Mouse (Mus musculus) cerebellum, adult 8-10 months (tissue): ENCODE data around the gene Mrpl50.
"Not testable (repeated sequence)": the region's sequence is repeated elsewhere in the genome, so short reads cannot be mapped to it uniquely, and the experiment has no call there.

Experiments used
- DNase-seq: peaks from one replicate; pipeline ENCODE4 v3.0.0; 2022

Mrpl50 gene

DNA sequence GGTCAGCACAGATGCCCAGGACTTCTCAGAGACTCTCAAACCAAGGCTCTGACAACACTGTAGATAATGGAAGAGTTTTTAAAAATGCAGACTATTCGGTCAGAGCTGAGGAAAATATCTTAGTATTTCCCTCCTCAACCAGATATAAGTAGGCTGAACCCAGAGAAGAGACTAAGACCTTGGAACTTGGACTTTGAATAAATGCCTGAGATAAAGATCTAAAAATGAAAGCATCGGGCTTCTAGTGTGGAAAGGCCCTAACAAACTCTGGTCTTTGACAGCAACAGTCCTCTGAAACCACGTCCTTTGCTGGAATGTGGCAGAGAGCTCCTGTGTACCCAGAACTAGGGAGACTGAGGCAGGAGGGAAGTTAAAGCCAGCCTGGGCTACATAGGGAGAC is 14.5 kb downstream of the Mrpl50 start, which contains the start of gene Baat:
TSS of gene Baat (minus strand) at position 172 of the 400 bp plus-strand sequence.
- no peak for DNase-seq

- DNase-seq: no peak
These were observed 17.3 kb downstream of the Mrpl50 start for GRCm38 (mm10) chr4:49503563-49503962.

GRCm38 (mm10) chr4:49485934-49486650 is 34.8 kb downstream of the Mrpl50 start:
- DNase-seq: not testable (repeated sequence)

DNA sequence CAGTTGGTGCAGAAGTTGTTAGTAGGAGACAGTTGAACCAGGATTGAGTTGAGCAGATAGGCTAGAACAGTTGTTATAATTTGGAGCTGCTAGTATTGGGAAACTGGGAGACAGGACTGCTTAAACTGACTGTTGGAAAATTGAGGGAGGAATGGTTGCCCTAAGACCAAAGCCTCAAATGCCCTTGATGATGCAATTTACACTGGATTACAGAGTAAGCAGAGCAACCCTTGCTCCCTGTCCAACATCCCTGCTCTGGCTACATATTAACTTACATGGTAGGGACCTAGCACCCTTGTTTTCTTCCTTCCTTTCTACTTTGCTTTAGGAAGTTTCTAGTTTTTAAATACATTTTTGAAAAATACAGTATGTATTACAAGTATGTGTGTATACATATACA is 35.5 kb downstream of the Mrpl50 start:
- DNase-seq: no peak

GRCm38 (mm10) chr4:49480896-49481295 is 40.0 kb downstream of the Mrpl50 start:
- DNase-seq: no peak

DNA sequence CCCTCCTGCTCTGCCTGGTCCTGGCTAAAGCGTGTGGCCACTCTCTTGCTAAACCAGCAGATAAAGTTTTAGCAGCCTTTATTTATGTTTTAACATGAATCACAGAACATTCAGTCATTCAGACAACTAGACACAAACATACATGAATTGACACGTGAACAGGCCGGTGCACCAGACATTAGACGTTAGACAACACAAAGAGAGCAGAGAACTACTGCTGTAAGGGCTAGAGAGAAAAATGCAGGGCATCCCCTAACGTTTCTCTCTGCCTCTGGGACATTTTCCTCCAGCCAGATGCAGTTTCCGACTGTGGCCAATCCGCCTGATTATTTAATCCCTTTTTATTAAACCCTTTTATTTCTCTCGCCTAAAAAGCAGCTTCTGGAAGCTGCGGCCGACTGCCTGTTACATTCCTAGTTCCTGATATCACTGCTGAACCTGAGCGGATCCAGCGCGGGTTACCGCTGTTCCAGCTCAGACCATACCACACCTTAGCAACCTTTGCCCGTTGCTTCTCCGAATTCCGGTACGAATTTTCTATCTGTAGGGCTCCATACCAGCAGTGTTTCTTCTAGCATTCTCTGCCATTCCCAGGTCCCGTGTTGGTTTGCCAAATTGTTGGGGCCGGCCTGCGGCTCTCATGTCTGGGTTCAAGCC is 40.7 kb downstream of the Mrpl50 start:
- no peak for DNase-seq

DNA sequence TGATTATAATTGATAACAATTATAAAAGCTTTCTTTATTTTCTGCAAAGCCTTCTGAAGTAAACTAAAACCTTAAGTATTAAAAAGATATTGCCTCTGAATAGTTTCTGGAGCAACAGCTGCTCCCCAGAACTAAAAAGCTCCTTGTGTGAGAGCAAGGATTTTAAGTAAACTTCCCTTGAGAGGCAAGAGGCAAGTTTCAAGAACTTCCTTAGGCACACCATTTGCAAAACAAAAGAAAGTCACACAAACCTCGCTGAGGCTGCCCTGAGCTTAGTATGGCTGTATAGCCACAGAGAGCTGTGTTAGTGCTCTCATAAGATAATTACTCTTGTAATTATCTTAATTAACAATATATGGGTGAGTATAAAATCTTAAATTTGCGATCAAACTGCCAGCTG is 41.9 kb downstream of the Mrpl50 start:
- DNase-seq: not testable (repeated sequence)

- no peak for DNase-seq
These were observed 42.6 kb downstream of the Mrpl50 start for GRCm38 (mm10) chr4:49478118-49478877.

- DNase-seq: no peak
These were observed 46.3 kb downstream of the Mrpl50 start for GRCm38 (mm10) chr4:49474583-49474982.

GRCm38 (mm10) chr4:49473435-49474100 is 47.3 kb downstream of the Mrpl50 start, which contains the start of gene Acnat1:
Gene Acnat1, minus strand, starts transcription at chr4:49473912.
- DNase-seq: no peak

GRCm38 (mm10) chr4:49469435-49470151 is 51.3 kb downstream of the Mrpl50 start:
- no peak for DNase-seq

DNA sequence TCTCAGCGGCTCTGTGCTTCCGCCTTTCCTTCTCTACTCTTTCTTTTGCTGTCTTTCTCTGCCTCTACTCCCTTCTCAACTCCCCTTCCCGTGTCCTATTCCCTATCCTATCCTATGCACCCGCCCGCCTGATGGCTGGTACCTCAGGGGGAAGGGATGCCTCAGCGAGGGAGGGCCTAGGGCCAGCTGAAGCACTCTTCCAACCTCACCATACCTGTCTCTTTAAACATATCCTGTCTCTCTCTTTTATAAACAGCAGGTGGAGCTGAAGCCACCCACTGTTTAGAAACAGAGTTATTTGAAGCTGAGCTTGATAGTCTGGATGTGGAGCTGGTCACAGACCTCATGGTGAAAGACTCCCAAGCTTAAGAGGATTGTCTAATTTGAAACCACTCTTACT is 53.5 kb downstream of the Mrpl50 start:
- DNase-seq: no peak
